Mouse (Mus musculus) liver, embryonic 13.5 days (tissue): ENCODE results near the gene Dpm2. TPM values are rescaled to one million over a fixed set of nuclear protein-coding genes. Genes with fewer than 3 reads are reported as not detected.
A peak's percentile ranks its signal among the peaks of the same experiment; 100 is the strongest.

Experiments used
- ATAC-seq: fragments of 200-750 bp; cut with Nextera tagmentation; 2 replicates; pipeline ENCODE4 v1.8.0; 2017; ENCODE audit warnings: low read depth, mild to moderate bottlenecking, moderate number of reproducible peaks, moderate library complexity
- DNase-seq: peaks from one replicate; pipeline ENCODE4 v3.0.0; 2022
- H3K27ac ChIP-seq: fragments of 300-500 bp; sonication (generic); 2 replicates; pipeline ENCODE4 v1.5.1; 2015; ENCODE audit warnings: moderate library complexity, mild to moderate bottlenecking, inconsistent platforms
- H3K27me3 ChIP-seq: fragments of 300-500 bp; sonication (generic); 2 replicates; pipeline ENCODE4 v1.6.1; 2015; ENCODE audit warnings: mild to moderate bottlenecking, inconsistent platforms
- H3K36me3 ChIP-seq: fragments of 300-500 bp; sonication (generic); 2 replicates; pipeline ENCODE4 v1.6.1; 2015; ENCODE audit warnings: mild to moderate bottlenecking, inconsistent platforms
- H3K4me1 ChIP-seq: fragments of 300-500 bp; sonication (generic); replicated peaks from 2 replicates; pipeline ENCODE4 v1.6.1; 2015; ENCODE audit warnings: inconsistent platforms
- H3K4me2 ChIP-seq: fragments of 300-500 bp; sonication (generic); 2 replicates; pipeline ENCODE4 v1.6.1; 2015; ENCODE audit warnings: inconsistent platforms, mild to moderate bottlenecking, moderate library complexity
- H3K4me3 ChIP-seq: fragments of 300-500 bp; sonication (generic); replicated peaks from 2 replicates; pipeline ENCODE4 v1.5.1; 2015; ENCODE audit warnings: mild to moderate bottlenecking, inconsistent platforms
- H3K9ac ChIP-seq: fragments of 300-500 bp; sonication (generic); 2 replicates; pipeline ENCODE4 v1.6.1; 2015; ENCODE audit warnings: mild to moderate bottlenecking, inconsistent platforms
- H3K9me3 ChIP-seq: fragments of 300-500 bp; sonication (generic); replicated peaks from 2 replicates; pipeline ENCODE4 v1.6.1; 2016; ENCODE audit warnings: inconsistent platforms
- WGBS: fragments of 180-500 bp; shearing (Covaris S2); methylation state at CpG from one replicate; pipeline ENCODE4 v1.1.7; 2015; ENCODE audit not compliant: insufficient replicate concordance; 5-methylcytosine and 5-hydroxymethylcytosine counted together
- polyA plus RNA-seq: library from polyadenylated mRNA; unstranded; fragments of >200 nt; fragmentation: Nextera tagmentation; extraction: Ambion mirVana; gene quantifications from 2 replicates; pipeline ENCODE4 v1.2.1, GENCODE M21; 2015

The Dpm2 gene
- polyA plus RNA-seq, 1 experiment from 2014 or later = 64.2 TPM

- Histone ChIP-seq H3K9me3 (no peaks in the 10 kb centered on the region), H3K9ac (0 out of 2 replicates have a peak within 1 kb of the TSS, but pooled peaks have one; percentile 26), H3K4me3 (peak within 1 kb of the TSS; percentile 38), H3K4me1 (peaks cover 34% of the 10 kb centered on the region), H3K27me3 (peaks cover 44% of the 10 kb centered on the region), H3K27ac (no peak within 1 kb of the TSS), H3K4me2 (peak within 1 kb of the TSS; percentile 71), H3K36me3 (peaks cover 20% of the 10 kb centered on the region)
- WGBS = 78% methylated on average over 6 of the region's 6 CpGs
- no peak for ATAC-seq
- DNase-seq = no peak
Observed at GRCm38 (mm10) chr2:32574497-32574896, 3.8 kb downstream of the Dpm2 start, which contains the start of gene Pip5kl1. Gene Pip5kl1 (plus strand): TSS chr2:32574797.

GRCm38 (mm10) chr2:32574901-32575585 lies 4.4 kb downstream of the Dpm2 start:
- ATAC-seq (no peak), DNase-seq (no peak)
- peaks cover 34% of the 10 kb centered on the region for H3K4me1 ChIP-seq
- peaks cover 50% of the 10 kb centered on the region for H3K27me3 ChIP-seq
- 0 out of 2 replicates have a peak overlapping the region, but pooled peaks have one; percentile 26 for H3K9ac ChIP-seq
- H3K27ac ChIP-seq = no peak overlapping the region
- H3K9me3 ChIP-seq = no peaks in the 10 kb centered on the region
- peak overlapping the region; percentile 71 for H3K4me2 ChIP-seq
- H3K36me3 ChIP-seq = peaks cover 20% of the 10 kb centered on the region
- H3K4me3 ChIP-seq = peak overlapping the region; percentile 38
- WGBS = 8% methylated on average over 26 of the region's 26 CpGs

GRCm38 (mm10) chr2:32575586-32576160 lies 5.0 kb downstream of the Dpm2 start, which contains the start of gene 9430097D07Rik:
Gene 9430097D07Rik (minus strand): TSS chr2:32575684.
- H3K9me3 ChIP-seq = no peaks in the 10 kb centered on the region
- peaks cover 56% of the 10 kb centered on the region for H3K27me3 ChIP-seq
- peak within 1 kb of the TSS; percentile 71 for H3K4me2 ChIP-seq
- H3K4me3 ChIP-seq = peak within 1 kb of the TSS; percentile 38
- H3K36me3 ChIP-seq = peaks cover 20% of the 10 kb centered on the region
- 13% methylated on average over 28 of the region's 28 CpGs for WGBS
- no peak for DNase-seq
- ATAC-seq = peak; percentile 40; the same call in 1 of the 2 replicates
- H3K27ac ChIP-seq = no peak within 1 kb of the TSS
- H3K9ac ChIP-seq = 0 out of 2 replicates have a peak within 1 kb of the TSS, but pooled peaks have one; percentile 26
- peaks cover 34% of the 10 kb centered on the region for H3K4me1 ChIP-seq

- Histone ChIP-seq H3K36me3 (peaks cover 20% of the 10 kb centered on the region), H3K4me3 (no peak overlapping the region), H3K27ac (no peak overlapping the region), H3K4me2 (no peak overlapping the region), H3K9ac (no peak overlapping the region), H3K9me3 (no peaks in the 10 kb centered on the region), H3K27me3 (peaks cover 56% of the 10 kb centered on the region), H3K4me1 (peaks cover 36% of the 10 kb centered on the region)
- DNase-seq (no peak), ATAC-seq (no peak)
- WGBS = 78% methylated on average over 9 of the region's 9 CpGs
Observed at GRCm38 (mm10) chr2:32576532-32576931, 5.9 kb downstream of the Dpm2 start.

GRCm38 (mm10) chr2:32578146-32579046 lies 7.7 kb downstream of the Dpm2 start:
- DNase-seq (no peak), ATAC-seq (no peak)
- no peak overlapping the region for H3K27ac ChIP-seq
- peaks cover 36% of the 10 kb centered on the region for H3K4me1 ChIP-seq
- H3K9ac ChIP-seq = no peak overlapping the region
- H3K9me3 ChIP-seq = no peaks in the 10 kb centered on the region
- 44% methylated on average over 24 of the region's 30 CpGs for whole genome bisulfite sequencing
- H3K4me2 ChIP-seq = no peak overlapping the region
- H3K27me3 ChIP-seq = peaks cover 61% of the 10 kb centered on the region
- no peak overlapping the region for H3K4me3 ChIP-seq
- peaks cover 5% of the 10 kb centered on the region for H3K36me3 ChIP-seq

GRCm38 (mm10) chr2:32581450-32582095 lies 10.9 kb downstream of the Dpm2 start:
- Histone ChIP-seq H3K4me2 (peak overlapping the region; percentile 37), H3K36me3 (no peaks in the 10 kb centered on the region), H3K4me3 (0 out of 2 replicates have a peak overlapping the region, but pooled peaks have one; percentile 21), H3K4me1 (peaks cover 23% of the 10 kb centered on the region), H3K27ac (no peak overlapping the region), H3K9ac (no peak overlapping the region), H3K27me3 (peaks cover 46% of the 10 kb centered on the region), H3K9me3 (no peaks in the 10 kb centered on the region)
- WGBS = 38% methylated on average over 19 of the region's 19 CpGs
- DNase-seq (peak; percentile 39), ATAC-seq (no peak)

GRCm38 (mm10) chr2:32582830-32583799 lies 12.5 kb downstream of the Dpm2 start:
- H3K4me3 ChIP-seq = peak overlapping the region; percentile 38
- peaks cover 39% of the 10 kb centered on the region for H3K4me1 ChIP-seq
- ATAC-seq = peak; percentile 61
- no peaks in the 10 kb centered on the region for H3K36me3 ChIP-seq
- no peak overlapping the region for H3K27ac ChIP-seq
- peak overlapping the region; percentile 67 for H3K4me2 ChIP-seq
- peak; percentile 66 for DNase-seq
- peaks cover 31% of the 10 kb centered on the region for H3K27me3 ChIP-seq
- 10% methylated on average over 37 of the region's 37 CpGs for WGBS
- no peaks in the 10 kb centered on the region for H3K9me3 ChIP-seq
- H3K9ac ChIP-seq = peak overlapping the region; percentile 60

GRCm38 (mm10) chr2:32585149-32585714 lies 14.6 kb downstream of the Dpm2 start:
- Histone ChIP-seq H3K9me3 (no peaks in the 10 kb centered on the region), H3K4me1 (peaks cover 58% of the 10 kb centered on the region), H3K4me2 (no peak overlapping the region), H3K36me3 (peaks cover 6% of the 10 kb centered on the region; the same call in 1 of the 2 replicates), H3K27ac (no peak overlapping the region), H3K4me3 (no peak overlapping the region), H3K27me3 (peaks cover 10% of the 10 kb centered on the region), H3K9ac (no peak overlapping the region)
- DNase-seq (no peak), ATAC-seq (no peak)
- WGBS = 79% methylated on average over 7 of the region's 7 CpGs

- Histone ChIP-seq H3K4me2 (peak within 1 kb of the TSS; percentile 89), H3K4me3 (peak within 1 kb of the TSS; percentile 69), H3K9me3 (no peaks in the 10 kb centered on the region), H3K9ac (peak within 1 kb of the TSS; percentile 76), H3K27me3 (0 out of 2 replicates have a peak, but pooled peaks cover 6% of the 10 kb centered on the region), H3K4me1 (peaks cover 53% of the 10 kb centered on the region), H3K27ac (peak within 1 kb of the TSS; percentile 41), H3K36me3 (peaks cover 9% of the 10 kb centered on the region; the same call in 1 of the 2 replicates)
- DNase-seq (peak; percentile 85), ATAC-seq (peak; percentile 84)
- WGBS = under 1% methylated on average over 38 of the region's 38 CpGs
Observed at GRCm38 (mm10) chr2:32586871-32587351, 16.3 kb downstream of the Dpm2 start, which contains the start of gene St6galnac4. Gene St6galnac4 (plus strand): TSS chr2:32587095.
